Mouse (Mus musculus) cerebellum, adult 2 months (tissue): ENCODE results near the gene Magi3.

ENCODE experiments used
- CTCF ChIP-seq: fragments of 200-500 bp; IDR thresholded peaks from 2 replicates; pipeline ENCODE4 v1.5.1; 2011; ENCODE audit warnings: low read depth, mild to moderate bottlenecking, control low read depth, low read length, moderate library complexity, borderline replicate concordance; ENCODE audit not compliant: insufficient read depth
- POLR2A ChIP-seq: fragments of 200-500 bp; IDR thresholded peaks from 2 replicates; pipeline ENCODE4 v1.6.1; 2011; ENCODE audit warnings: low read length, control low read depth, borderline replicate concordance; ENCODE audit not compliant: insufficient read depth

- no peak for TF ChIP-seq POLR2A
- no peak for TF ChIP-seq CTCF
These were observed 150.8 kb downstream of the Magi3 start for GRCm38 (mm10) chr3:104069395-104069794.
